Mouse (Mus musculus): Measurements from ENCODE around the gene Tlr9. TPM values are rescaled to one million over a fixed set of nuclear protein-coding genes. Genes with fewer than 3 reads are reported as not detected.

Gene Tlr9
- polyA plus RNA-seq (2014; fragmentation: Nextera tagmentation; extraction: Ambion mirVana) = 0.12 TPM in 1 of 2 replicates, not detected in the other

DNA sequence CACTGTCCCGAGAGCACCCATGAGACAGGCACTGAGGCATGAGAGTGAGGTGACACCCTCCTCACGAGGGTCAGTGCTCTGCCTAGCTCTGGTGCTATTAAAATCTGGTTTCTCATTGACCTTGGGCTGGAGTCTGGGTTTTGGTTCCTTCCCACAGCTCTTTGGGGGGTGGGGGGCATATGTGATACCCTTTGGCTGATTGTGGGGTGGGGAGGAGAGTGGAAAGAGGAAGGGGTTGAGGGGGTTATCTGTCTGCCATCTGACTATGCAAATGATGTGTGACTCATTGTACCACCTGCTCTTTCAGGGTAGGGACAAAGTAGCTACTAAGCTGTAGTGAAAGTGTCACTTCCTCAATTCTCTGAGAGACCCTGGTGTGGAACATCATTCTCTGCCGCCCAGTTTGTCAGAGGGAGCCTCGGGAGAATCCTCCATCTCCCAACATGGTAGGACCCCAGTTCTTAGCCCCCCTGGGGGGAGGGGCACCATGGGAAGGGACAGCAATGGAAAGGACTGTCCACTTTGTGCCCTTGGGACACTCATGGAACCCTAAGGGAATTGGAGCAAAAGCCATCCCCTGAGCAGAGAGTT lies at the start of gene Tlr9:
Gene Tlr9 (plus strand): TSS at position 338 of the 591 bp plus-strand sequence.
- ATAC-seq (ENCODE audit: low FRiP score) (no peak), DNase-seq (ENCODE audit: low spot score) (no peak)
- H3K9ac ChIP-seq = no peak within 1 kb of the TSS
- no peak within 1 kb of the TSS for H3K4me2 ChIP-seq (replicated peaks)
- no peak within 1 kb of the TSS for H3K27ac ChIP-seq
- no peak within 1 kb of the TSS for H3K4me3 ChIP-seq (replicated peaks; ENCODE audit: low read length)
- H3K27me3 ChIP-seq (ENCODE audit: control insufficient read depth, insufficient read depth, low read length) = peaks cover 5% of the 10 kb centered on the region; the same call in 1 of the 2 replicates
- H3K4me1 ChIP-seq (replicated peaks; ENCODE audit: control insufficient read depth, insufficient read depth, low read length) = 0 out of 2 replicates have a peak, but pooled peaks cover 7% of the 10 kb centered on the region
- H3K9me3 ChIP-seq (ENCODE audit: control insufficient read depth, low read length) = no peaks in the 10 kb centered on the region
- 70% methylated on average over 4 of the region's 4 CpGs for WGBS
- H3K36me3 ChIP-seq (replicated peaks; ENCODE audit: control insufficient read depth, insufficient read depth) = no peaks in the 10 kb centered on the region

DNA sequence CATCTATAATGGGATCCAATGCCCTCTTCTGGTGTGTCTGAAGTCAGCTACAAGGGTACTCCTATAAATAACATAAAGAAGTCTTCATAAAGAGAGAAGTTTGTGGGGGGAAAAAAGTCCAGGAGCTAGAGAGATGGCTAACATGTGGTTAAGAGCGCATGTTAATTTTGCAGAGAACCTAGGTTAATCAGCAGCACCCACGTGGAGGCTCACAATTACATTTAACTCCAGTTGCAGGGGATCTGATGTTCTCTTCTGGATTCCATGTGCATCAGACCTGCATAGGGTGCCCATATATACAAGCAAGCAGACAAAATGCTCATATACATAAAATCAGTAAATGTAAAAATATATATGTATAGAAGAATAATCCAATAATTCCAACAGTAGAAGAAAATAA lies 49.0 kb upstream of the Tlr9 start:
- H3K4me1 ChIP-seq (replicated peaks; ENCODE audit: control insufficient read depth, insufficient read depth, low read length) = peaks cover 39% of the 10 kb centered on the region
- no peaks in the 10 kb centered on the region for H3K27me3 ChIP-seq (ENCODE audit: control insufficient read depth, insufficient read depth, low read length)
- WGBS = 64% methylated on average over 2 of the region's 2 CpGs
- no peak overlapping the region for H3K27ac ChIP-seq
- DNase-seq (ENCODE audit: low spot score) = no peak
- ATAC-seq (ENCODE audit: low FRiP score) = no peak
- no peaks in the 10 kb centered on the region for H3K9me3 ChIP-seq (ENCODE audit: control insufficient read depth, low read length)
- H3K36me3 ChIP-seq (replicated peaks; ENCODE audit: control insufficient read depth, insufficient read depth) = peaks cover 24% of the 10 kb centered on the region
- H3K4me2 ChIP-seq (replicated peaks) = peak overlapping the region; percentile 95
- peak overlapping the region; percentile 82 for H3K4me3 ChIP-seq (replicated peaks; ENCODE audit: low read length)
- peak overlapping the region; percentile 31; the same call in 1 of the 2 replicates for H3K9ac ChIP-seq

DNA sequence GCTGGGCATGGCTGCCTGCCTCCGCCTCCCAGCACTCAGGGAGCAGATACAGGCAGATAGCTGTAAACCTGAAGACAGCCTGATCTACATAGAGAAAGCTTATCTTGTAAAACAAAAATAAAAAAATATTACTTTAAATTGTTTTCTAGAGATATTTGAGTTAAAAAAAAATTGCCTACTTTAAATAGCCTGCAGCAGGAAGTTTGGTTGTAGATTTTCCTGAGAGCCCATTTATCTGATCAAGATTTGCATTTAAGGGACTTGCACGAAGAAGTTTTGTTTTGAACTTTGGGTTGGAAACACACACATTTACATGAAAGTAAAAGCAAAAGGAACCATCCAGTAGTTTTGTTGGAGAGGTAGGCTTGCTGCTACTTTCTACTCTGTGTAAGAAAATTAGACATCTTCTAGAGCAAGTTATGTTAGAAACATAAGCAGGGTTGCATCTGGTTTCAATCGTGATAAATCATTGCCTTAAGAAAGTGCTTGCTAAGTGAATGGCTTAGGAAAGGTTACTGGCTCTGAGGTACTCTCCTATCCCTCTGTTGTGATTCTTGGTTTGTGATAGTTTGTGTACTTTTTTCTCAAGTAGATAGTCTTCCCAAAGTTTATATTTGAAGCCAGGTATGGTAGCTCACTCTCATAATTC lies 46.7 kb upstream of the Tlr9 start:
- ATAC-seq (ENCODE audit: low FRiP score) = no peak
- no peaks in the 10 kb centered on the region for H3K9me3 ChIP-seq (ENCODE audit: control insufficient read depth, low read length)
- H3K36me3 ChIP-seq (replicated peaks; ENCODE audit: control insufficient read depth, insufficient read depth) = peaks cover 47% of the 10 kb centered on the region
- no peak overlapping the region for H3K4me3 ChIP-seq (replicated peaks; ENCODE audit: low read length)
- DNase-seq (ENCODE audit: low spot score) = no peak
- H3K9ac ChIP-seq = no peak overlapping the region
- H3K4me1 ChIP-seq (replicated peaks; ENCODE audit: control insufficient read depth, insufficient read depth, low read length) = peaks cover 35% of the 10 kb centered on the region
- 0 out of 2 replicates have a peak overlapping the region, but pooled peaks have one; percentile 17 for H3K4me2 ChIP-seq (replicated peaks)
- WGBS = 87% methylated on average over 3 of the region's 3 CpGs
- no peaks in the 10 kb centered on the region for H3K27me3 ChIP-seq (ENCODE audit: control insufficient read depth, insufficient read depth, low read length)
- H3K27ac ChIP-seq = no peak overlapping the region

DNA sequence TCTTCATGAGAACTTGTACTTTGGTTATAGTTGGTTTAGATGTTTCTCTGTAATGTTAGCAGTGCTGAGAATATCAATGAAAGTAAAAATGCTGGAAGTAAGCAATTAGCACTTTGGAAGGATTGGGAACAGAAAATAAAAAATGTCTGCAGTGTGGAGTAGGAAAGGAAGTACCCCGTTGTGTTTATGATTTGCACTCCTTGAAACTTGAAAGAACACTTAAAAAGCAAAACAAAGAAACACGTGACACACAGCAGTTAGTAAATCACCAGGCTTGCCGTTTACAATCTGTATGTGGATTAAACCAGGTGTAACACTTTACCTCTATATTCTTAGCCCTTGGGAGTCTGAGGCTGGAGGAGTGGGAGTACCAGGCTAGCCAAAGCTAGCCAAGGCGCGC lies 45.6 kb upstream of the Tlr9 start:
- H3K9ac ChIP-seq = no peak overlapping the region
- 89% methylated on average over 5 of the region's 5 CpGs for WGBS
- H3K9me3 ChIP-seq (ENCODE audit: control insufficient read depth, low read length) = no peaks in the 10 kb centered on the region
- H3K4me3 ChIP-seq (replicated peaks; ENCODE audit: low read length) = no peak overlapping the region
- peaks cover 35% of the 10 kb centered on the region for H3K4me1 ChIP-seq (replicated peaks; ENCODE audit: control insufficient read depth, insufficient read depth, low read length)
- peaks cover 58% of the 10 kb centered on the region for H3K36me3 ChIP-seq (replicated peaks; ENCODE audit: control insufficient read depth, insufficient read depth)
- DNase-seq (ENCODE audit: low spot score) (no peak), ATAC-seq (ENCODE audit: low FRiP score) (no peak)
- no peak overlapping the region for H3K27ac ChIP-seq
- H3K4me2 ChIP-seq (replicated peaks) = no peak overlapping the region
- H3K27me3 ChIP-seq (ENCODE audit: control insufficient read depth, insufficient read depth, low read length) = no peaks in the 10 kb centered on the region

DNA sequence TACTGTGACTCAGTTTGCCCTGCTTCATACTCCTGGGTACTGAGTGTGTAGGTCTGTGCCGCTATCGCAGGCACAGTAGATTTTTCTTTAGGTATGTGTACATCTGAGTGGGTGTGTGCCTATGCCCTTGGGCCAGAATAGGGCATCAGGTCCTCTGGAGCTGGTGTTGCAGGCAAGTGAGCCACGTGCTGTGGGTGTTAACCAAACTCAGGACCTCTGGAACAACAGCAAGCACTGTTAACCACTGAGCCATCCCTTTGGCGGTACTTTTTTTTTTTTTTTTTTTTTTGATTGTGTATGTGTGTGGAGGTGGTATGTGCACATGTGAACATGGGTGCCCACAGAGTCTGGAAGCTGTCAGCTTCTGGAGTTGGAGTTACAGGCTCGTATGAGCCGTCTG lies 44.6 kb upstream of the Tlr9 start:
- no peak overlapping the region for H3K4me2 ChIP-seq (replicated peaks)
- H3K4me3 ChIP-seq (replicated peaks; ENCODE audit: low read length) = no peak overlapping the region
- no peaks in the 10 kb centered on the region for H3K27me3 ChIP-seq (ENCODE audit: control insufficient read depth, insufficient read depth, low read length)
- DNase-seq (ENCODE audit: low spot score) = no peak
- 89% methylated on average over 6 of the region's 6 CpGs for WGBS
- no peak overlapping the region for H3K9ac ChIP-seq
- no peaks in the 10 kb centered on the region for H3K9me3 ChIP-seq (ENCODE audit: control insufficient read depth, low read length)
- H3K27ac ChIP-seq = no peak overlapping the region
- H3K4me1 ChIP-seq (replicated peaks; ENCODE audit: control insufficient read depth, insufficient read depth, low read length) = peaks cover 27% of the 10 kb centered on the region
- H3K36me3 ChIP-seq (replicated peaks; ENCODE audit: control insufficient read depth, insufficient read depth) = peaks cover 68% of the 10 kb centered on the region
- no peak for ATAC-seq (ENCODE audit: low FRiP score)

DNA sequence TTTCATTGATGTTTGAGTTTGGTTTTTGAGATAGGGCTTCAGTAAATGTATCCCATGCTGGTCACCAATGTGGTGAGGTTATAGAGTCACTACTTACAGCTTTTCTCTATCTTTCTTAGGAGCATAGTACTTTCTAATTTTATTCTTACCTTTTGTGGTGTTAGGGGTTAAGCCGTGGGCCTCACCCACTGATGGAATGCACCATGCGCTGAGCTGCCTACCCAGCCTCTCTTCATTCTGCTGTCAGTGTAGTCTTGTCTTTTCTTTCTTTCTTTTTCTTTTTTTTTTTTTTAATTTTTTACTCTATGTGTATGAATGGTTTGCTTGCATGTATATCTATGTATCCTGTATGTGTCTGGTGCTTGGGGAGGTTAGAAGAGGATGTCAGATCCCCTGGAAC lies 42.9 kb upstream of the Tlr9 start:
- no peak overlapping the region for H3K27ac ChIP-seq
- H3K9ac ChIP-seq = no peak overlapping the region
- no peaks in the 10 kb centered on the region for H3K27me3 ChIP-seq (ENCODE audit: control insufficient read depth, insufficient read depth, low read length)
- H3K4me3 ChIP-seq (replicated peaks; ENCODE audit: low read length) = no peak overlapping the region
- 94% methylated on average over 2 of the region's 2 CpGs for WGBS
- no peak for ATAC-seq (ENCODE audit: low FRiP score)
- H3K36me3 ChIP-seq (replicated peaks; ENCODE audit: control insufficient read depth, insufficient read depth) = peaks cover 85% of the 10 kb centered on the region
- DNase-seq (ENCODE audit: low spot score) = no peak
- no peak overlapping the region for H3K4me2 ChIP-seq (replicated peaks)
- H3K4me1 ChIP-seq (replicated peaks; ENCODE audit: control insufficient read depth, insufficient read depth, low read length) = peaks cover 11% of the 10 kb centered on the region
- H3K9me3 ChIP-seq (ENCODE audit: control insufficient read depth, low read length) = no peaks in the 10 kb centered on the region

DNA sequence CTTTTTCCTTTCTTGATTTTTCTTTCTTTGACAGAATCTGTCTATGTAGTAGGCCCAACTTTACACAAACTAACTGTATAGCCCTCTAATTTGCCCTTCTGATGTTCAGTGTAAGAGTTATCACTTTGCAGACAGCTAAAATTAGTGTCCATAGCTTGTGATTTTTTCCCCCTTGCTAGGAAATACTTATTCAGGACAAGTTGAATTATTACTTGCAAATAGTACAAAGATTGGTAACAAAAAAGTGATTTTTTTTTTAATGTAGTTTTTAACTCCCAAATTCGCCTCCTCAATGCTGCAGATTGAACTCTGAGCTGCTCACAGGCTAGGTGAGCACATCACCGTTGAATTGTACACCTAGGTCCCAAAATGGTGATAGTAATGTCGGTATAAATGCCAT lies 42.4 kb upstream of the Tlr9 start:
- H3K36me3 ChIP-seq (replicated peaks; ENCODE audit: control insufficient read depth, insufficient read depth) = peaks cover 90% of the 10 kb centered on the region

DNA sequence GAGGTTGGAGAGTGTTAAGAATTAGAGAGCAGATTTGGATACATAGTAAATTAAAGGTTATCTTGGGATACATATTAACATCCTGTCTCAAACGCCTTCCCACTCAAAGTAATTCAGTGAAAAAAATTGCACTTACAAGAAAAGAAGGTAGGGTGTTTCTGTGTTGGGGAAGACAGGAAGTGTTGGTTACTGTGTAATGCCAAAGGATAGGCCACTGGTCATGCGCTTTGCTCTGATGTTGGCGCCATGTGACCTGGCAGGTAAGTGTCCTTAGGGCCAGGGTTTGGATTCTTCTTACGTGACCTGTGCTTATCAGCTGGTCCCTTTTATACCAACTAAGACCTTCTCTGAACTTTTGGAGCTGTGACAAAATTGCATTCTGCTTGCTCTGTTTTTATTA lies 40.3 kb upstream of the Tlr9 start:
- H3K27me3 ChIP-seq (ENCODE audit: control insufficient read depth, insufficient read depth, low read length) = no peaks in the 10 kb centered on the region
- H3K27ac ChIP-seq = no peak overlapping the region
- H3K4me3 ChIP-seq (replicated peaks; ENCODE audit: low read length) = no peak overlapping the region
- no peaks in the 10 kb centered on the region for H3K4me1 ChIP-seq (replicated peaks; ENCODE audit: control insufficient read depth, insufficient read depth, low read length)
- H3K9me3 ChIP-seq (ENCODE audit: control insufficient read depth, low read length) = no peaks in the 10 kb centered on the region
- DNase-seq (ENCODE audit: low spot score) = no peak
- no peak for ATAC-seq (ENCODE audit: low FRiP score)
- H3K9ac ChIP-seq = no peak overlapping the region
- peaks cover 99% of the 10 kb centered on the region for H3K36me3 ChIP-seq (replicated peaks; ENCODE audit: control insufficient read depth, insufficient read depth)
- WGBS = 96% methylated on average over 4 of the region's 4 CpGs
- no peak overlapping the region for H3K4me2 ChIP-seq (replicated peaks)

More for the DNA sequence above, 42.4 kb upstream of the Tlr9 start:
- H3K27me3 ChIP-seq (ENCODE audit: control insufficient read depth, insufficient read depth, low read length) = no peaks in the 10 kb centered on the region
- H3K4me2 ChIP-seq (replicated peaks) = no peak overlapping the region
- no peak overlapping the region for H3K27ac ChIP-seq
- H3K4me3 ChIP-seq (replicated peaks; ENCODE audit: low read length) = no peak overlapping the region
- no peaks in the 10 kb centered on the region for H3K9me3 ChIP-seq (ENCODE audit: control insufficient read depth, low read length)
- no peak overlapping the region for H3K9ac ChIP-seq
- DNase-seq (ENCODE audit: low spot score) = no peak
- ATAC-seq (ENCODE audit: low FRiP score) = no peak
- 93% methylated on average over 3 of the region's 3 CpGs for WGBS
- peaks cover 6% of the 10 kb centered on the region; the same call in 1 of the 2 replicates for H3K4me1 ChIP-seq (replicated peaks; ENCODE audit: control insufficient read depth, insufficient read depth, low read length)

DNA sequence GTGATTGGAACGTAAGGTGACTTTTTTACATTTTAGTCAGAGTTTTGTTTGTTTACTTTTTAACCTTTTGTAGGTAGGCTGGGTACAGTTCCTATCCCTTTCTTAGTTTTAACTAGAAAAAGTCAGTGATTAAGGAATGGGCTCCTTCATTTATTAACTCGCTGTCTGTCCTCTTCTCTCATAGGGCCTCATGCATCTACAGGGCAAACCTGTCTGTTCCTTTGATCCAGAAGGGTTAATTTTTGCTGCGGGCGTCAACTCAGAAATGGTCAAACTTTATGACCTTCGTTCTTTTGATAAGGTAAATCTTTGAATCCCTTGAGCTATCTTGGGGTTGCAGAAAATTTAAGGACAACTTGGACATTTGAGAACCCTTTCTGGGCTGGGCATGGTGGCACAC lies 38.4 kb upstream of the Tlr9 start:
- peaks cover 99% of the 10 kb centered on the region for H3K36me3 ChIP-seq (replicated peaks; ENCODE audit: control insufficient read depth, insufficient read depth)
- no peak overlapping the region for H3K4me3 ChIP-seq (replicated peaks; ENCODE audit: low read length)
- DNase-seq (ENCODE audit: low spot score) = no peak
- H3K9ac ChIP-seq = no peak overlapping the region
- H3K27me3 ChIP-seq (ENCODE audit: control insufficient read depth, insufficient read depth, low read length) = no peaks in the 10 kb centered on the region
- no peaks in the 10 kb centered on the region for H3K9me3 ChIP-seq (ENCODE audit: control insufficient read depth, low read length)
- 95% methylated on average over 5 of the region's 5 CpGs for WGBS
- H3K4me1 ChIP-seq (replicated peaks; ENCODE audit: control insufficient read depth, insufficient read depth, low read length) = no peaks in the 10 kb centered on the region
- no peak overlapping the region for H3K4me2 ChIP-seq (replicated peaks)
- H3K27ac ChIP-seq = no peak overlapping the region
- no peak for ATAC-seq (ENCODE audit: low FRiP score)

Measured in hindbrain, embryonic 14.5 days (tissue).